Mouse (Mus musculus): ENCODE measurements around the gene Ncmap. TPM values are rescaled to one million over a fixed set of nuclear protein-coding genes. Genes with fewer than 3 reads are reported as not detected.

Gene Ncmap
- 0.41 and 0.49 TPM in 2 replicates for polyA plus RNA-seq (2014; fragmentation: Nextera tagmentation; extraction: Ambion mirVana)

DNA sequence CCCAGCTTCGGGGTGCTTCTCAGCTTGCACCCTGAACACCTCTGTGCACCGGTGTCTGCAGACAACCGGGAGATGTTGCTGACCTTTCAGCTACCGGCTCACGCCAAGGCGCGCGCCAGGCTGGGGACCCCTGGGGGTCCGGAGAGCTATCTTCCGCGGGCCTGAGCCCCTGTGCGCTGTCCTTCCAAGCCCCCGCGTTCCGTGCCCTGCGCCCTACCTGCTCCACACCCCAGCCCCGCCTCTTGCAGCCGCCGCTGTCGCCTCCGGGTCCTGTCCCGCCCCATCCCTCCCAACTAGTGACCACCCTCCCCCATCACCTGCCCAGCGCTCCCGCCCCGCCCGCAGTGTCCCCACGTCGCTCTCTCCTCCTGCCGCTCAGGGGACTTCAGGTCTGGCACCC, at the start of gene Ncmap:
Gene Ncmap, minus strand, starts transcription at position 237 of the 400 bp plus-strand sequence.
- Histone ChIP-seq H3K9ac (ENCODE audit: low read length) (peak within 1 kb of the TSS; percentile 41), H3K36me3 (ENCODE audit: control insufficient read depth, insufficient read depth, low read length) (no peaks in the 10 kb centered on the region)

DNA sequence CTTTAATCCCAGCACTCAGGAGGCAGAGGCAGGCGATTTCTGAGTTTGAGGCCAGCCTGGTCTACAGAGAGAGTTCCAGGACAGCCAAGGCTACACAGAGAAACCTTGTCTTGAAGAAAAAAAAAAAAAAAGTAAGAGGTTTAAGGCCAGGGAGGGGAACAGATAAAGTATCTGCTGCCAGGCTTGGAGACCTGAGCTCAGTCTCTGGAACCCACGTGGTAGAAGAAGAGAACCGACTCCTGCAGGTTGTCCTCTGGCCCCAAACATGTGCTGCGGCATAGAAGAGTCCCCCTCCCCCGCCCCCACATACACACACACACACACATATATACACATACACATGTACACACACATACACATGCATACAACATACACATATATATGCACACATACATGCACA, 44.4 kb upstream of the Ncmap start:
- no peak overlapping the region for H3K9ac ChIP-seq (ENCODE audit: low read length)
- ATAC-seq, result no peak
- no peaks in the 10 kb centered on the region for H3K27me3 ChIP-seq (replicated peaks; ENCODE audit: control insufficient read depth, insufficient read depth, low read length)
- no peak overlapping the region for H3K4me3 ChIP-seq (ENCODE audit: low read depth, low read length)
- 80% methylated on average over 5 of the region's 5 CpGs for WGBS
- H3K4me2 ChIP-seq (ENCODE audit: low read length), result no peak overlapping the region
- no peaks in the 10 kb centered on the region for H3K9me3 ChIP-seq (replicated peaks; ENCODE audit: control insufficient read depth, low read length)
- H3K27ac ChIP-seq (ENCODE audit: low read depth, low read length), result no peak overlapping the region
- no peaks in the 10 kb centered on the region for H3K36me3 ChIP-seq (ENCODE audit: control insufficient read depth, insufficient read depth, low read length)
- H3K4me1 ChIP-seq (ENCODE audit: control insufficient read depth, insufficient read depth, low read length), result no peaks in the 10 kb centered on the region
- no peak for DNase-seq (ENCODE audit: low spot score)

More for the DNA sequence above, at the start of gene Ncmap:
- Histone ChIP-seq H3K27me3 (replicated peaks; ENCODE audit: control insufficient read depth, insufficient read depth, low read length) (peaks cover 18% of the 10 kb centered on the region), H3K4me3 (ENCODE audit: low read depth, low read length) (peak within 1 kb of the TSS; percentile 23), H3K4me1 (ENCODE audit: control insufficient read depth, insufficient read depth, low read length) (no peaks in the 10 kb centered on the region), H3K4me2 (ENCODE audit: low read length) (peak within 1 kb of the TSS; percentile 50), H3K9me3 (replicated peaks; ENCODE audit: control insufficient read depth, low read length) (no peaks in the 10 kb centered on the region), H3K27ac (ENCODE audit: low read depth, low read length) (no peak within 1 kb of the TSS)
- no peak for ATAC-seq
- WGBS, result under 1% methylated on average over 27 of the region's 29 CpGs
- no peak for DNase-seq (ENCODE audit: low spot score)

DNA sequence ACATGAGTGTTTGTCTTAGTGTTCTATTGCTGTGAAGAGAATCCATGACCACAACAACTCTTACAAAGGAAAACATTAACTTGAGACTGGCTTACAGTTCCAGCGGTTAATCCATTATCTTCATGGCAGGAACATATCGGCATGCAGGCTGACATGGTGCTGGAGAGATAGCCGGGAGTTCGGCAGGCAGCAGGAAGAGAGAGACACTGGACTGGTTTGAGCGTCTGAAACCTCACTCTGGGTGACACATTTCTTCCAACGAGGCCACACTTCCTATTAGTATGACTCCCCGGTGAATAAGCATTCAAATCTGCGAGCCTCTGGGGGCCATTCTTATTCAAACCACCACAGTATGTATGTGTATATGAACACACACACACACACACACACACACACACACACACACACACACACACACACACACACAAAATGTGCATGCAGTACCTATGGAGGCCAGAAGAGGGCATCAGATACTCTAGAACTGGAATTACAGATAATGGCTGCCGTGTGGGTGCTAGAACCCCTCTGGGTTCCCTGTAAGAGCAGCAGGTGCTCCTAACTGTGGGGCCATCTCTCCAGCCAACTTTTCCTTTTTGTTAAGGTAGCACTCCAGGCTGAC, 42.0 kb upstream of the Ncmap start:
- H3K27me3 ChIP-seq (replicated peaks; ENCODE audit: control insufficient read depth, insufficient read depth, low read length), result no peaks in the 10 kb centered on the region
- DNase-seq (ENCODE audit: low spot score), result peak; percentile 36
- H3K4me3 ChIP-seq (ENCODE audit: low read depth, low read length), result no peak overlapping the region
- H3K9me3 ChIP-seq (replicated peaks; ENCODE audit: control insufficient read depth, low read length), result no peaks in the 10 kb centered on the region
- no peak overlapping the region for H3K4me2 ChIP-seq (ENCODE audit: low read length)
- no peaks in the 10 kb centered on the region for H3K4me1 ChIP-seq (ENCODE audit: control insufficient read depth, insufficient read depth, low read length)
- no peak for ATAC-seq
- no peak overlapping the region for H3K27ac ChIP-seq (ENCODE audit: low read depth, low read length)
- no peak overlapping the region for H3K9ac ChIP-seq (ENCODE audit: low read length)
- WGBS, result 57% methylated on average over 9 of the region's 9 CpGs
- no peaks in the 10 kb centered on the region for H3K36me3 ChIP-seq (ENCODE audit: control insufficient read depth, insufficient read depth, low read length)

DNA sequence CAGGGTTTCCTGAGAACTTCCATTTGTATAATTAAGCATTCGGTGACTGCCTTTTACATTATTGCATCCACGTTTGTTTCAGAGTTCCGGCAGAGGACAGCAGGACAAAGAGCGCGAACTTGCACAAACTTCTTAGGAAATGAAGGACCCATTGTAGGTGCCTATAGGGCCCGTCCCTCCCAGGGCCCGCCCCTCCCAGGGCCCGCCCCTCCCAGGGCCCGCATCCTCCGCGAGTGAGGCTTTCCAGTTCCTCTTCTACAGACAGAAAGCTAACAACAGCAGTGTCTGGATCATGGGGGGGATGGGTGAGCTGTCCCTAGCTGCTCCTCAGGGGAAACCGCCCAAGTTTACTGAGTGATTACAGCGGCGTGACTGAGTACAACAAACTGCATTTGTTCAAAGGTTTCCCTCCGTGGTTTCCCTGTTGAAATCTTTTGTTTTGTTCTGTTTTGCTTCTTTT, 41.2 kb upstream of the Ncmap start:
- Histone ChIP-seq H3K4me2 (ENCODE audit: low read length) (0 out of 2 replicates have a peak overlapping the region, but pooled peaks have one; percentile 4), H3K4me1 (ENCODE audit: control insufficient read depth, insufficient read depth, low read length) (peaks cover 4% of the 10 kb centered on the region; the same call in 1 of the 2 replicates), H3K4me3 (ENCODE audit: low read depth, low read length) (no peak overlapping the region), H3K27ac (ENCODE audit: low read depth, low read length) (no peak overlapping the region), H3K36me3 (ENCODE audit: control insufficient read depth, insufficient read depth, low read length) (no peaks in the 10 kb centered on the region), H3K9ac (ENCODE audit: low read length) (no peak overlapping the region), H3K27me3 (replicated peaks; ENCODE audit: control insufficient read depth, insufficient read depth, low read length) (no peaks in the 10 kb centered on the region), H3K9me3 (replicated peaks; ENCODE audit: control insufficient read depth, low read length) (no peaks in the 10 kb centered on the region)
- 5% methylated on average over 15 of the region's 15 CpGs for WGBS
- peak; percentile 63 for ATAC-seq
- DNase-seq (ENCODE audit: low spot score), result peak; percentile 39

DNA sequence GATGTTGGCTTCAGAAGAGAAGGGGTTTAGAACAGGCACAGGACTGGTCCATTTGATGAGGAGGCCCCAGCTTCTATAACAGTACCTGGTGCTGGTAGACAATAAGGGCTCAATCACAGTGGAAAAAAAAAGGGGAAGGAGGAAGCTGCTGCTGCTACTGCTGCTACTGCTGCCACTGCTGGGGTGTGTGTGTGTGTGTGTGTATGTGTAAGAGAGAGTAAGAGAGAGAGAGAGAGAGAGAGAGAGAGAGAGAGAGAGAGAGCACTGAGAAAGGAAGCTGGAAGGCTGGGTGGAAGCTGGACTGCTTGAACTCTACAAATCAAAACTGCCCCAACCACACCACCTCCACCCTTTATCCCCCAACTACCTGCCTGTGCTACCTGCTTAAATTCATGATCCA, 39.9 kb upstream of the Ncmap start:
- DNase-seq (ENCODE audit: low spot score) (no peak), ATAC-seq (no peak)
- Histone ChIP-seq H3K4me1 (ENCODE audit: control insufficient read depth, insufficient read depth, low read length) (peaks cover 9% of the 10 kb centered on the region; the same call in 1 of the 2 replicates), H3K27ac (ENCODE audit: low read depth, low read length) (no peak overlapping the region), H3K9ac (ENCODE audit: low read length) (no peak overlapping the region), H3K36me3 (ENCODE audit: control insufficient read depth, insufficient read depth, low read length) (no peaks in the 10 kb centered on the region), H3K4me2 (ENCODE audit: low read length) (no peak overlapping the region), H3K27me3 (replicated peaks; ENCODE audit: control insufficient read depth, insufficient read depth, low read length) (no peaks in the 10 kb centered on the region), H3K4me3 (ENCODE audit: low read depth, low read length) (no peak overlapping the region), H3K9me3 (replicated peaks; ENCODE audit: control insufficient read depth, low read length) (no peaks in the 10 kb centered on the region)

DNA sequence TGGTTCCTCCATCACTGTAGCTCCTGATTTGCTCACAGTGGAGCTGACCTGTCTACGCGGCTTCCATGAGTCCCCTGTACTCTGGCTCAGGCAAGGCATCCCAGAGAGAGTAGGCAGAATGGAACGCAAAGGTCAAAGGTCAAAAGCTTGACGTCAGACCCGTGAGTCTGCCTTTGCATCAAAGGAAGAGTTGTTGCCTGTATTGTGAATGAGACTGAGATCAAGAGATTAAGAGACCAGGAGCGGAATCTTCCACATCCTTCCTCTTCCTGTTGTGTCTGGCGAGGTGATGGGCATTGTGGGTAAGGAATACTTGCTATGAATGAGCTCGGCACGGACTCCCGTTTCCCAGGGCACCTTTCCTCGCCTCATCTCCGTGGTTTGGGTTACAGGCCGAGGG, 38.3 kb upstream of the Ncmap start:
- H3K27ac ChIP-seq (ENCODE audit: low read depth, low read length), result no peak overlapping the region
- DNase-seq (ENCODE audit: low spot score), result peak; percentile 7
- no peak for ATAC-seq
- peaks cover 11% of the 10 kb centered on the region; the same call in 1 of the 2 replicates for H3K4me1 ChIP-seq (ENCODE audit: control insufficient read depth, insufficient read depth, low read length)
- no peak overlapping the region for H3K4me3 ChIP-seq (ENCODE audit: low read depth, low read length)
- H3K36me3 ChIP-seq (ENCODE audit: control insufficient read depth, insufficient read depth, low read length), result no peaks in the 10 kb centered on the region
- WGBS, result 67% methylated on average over 13 of the region's 13 CpGs
- H3K9ac ChIP-seq (ENCODE audit: low read length), result no peak overlapping the region
- no peaks in the 10 kb centered on the region for H3K9me3 ChIP-seq (replicated peaks; ENCODE audit: control insufficient read depth, low read length)
- H3K4me2 ChIP-seq (ENCODE audit: low read length), result no peak overlapping the region
- H3K27me3 ChIP-seq (replicated peaks; ENCODE audit: control insufficient read depth, insufficient read depth, low read length), result no peaks in the 10 kb centered on the region

DNA sequence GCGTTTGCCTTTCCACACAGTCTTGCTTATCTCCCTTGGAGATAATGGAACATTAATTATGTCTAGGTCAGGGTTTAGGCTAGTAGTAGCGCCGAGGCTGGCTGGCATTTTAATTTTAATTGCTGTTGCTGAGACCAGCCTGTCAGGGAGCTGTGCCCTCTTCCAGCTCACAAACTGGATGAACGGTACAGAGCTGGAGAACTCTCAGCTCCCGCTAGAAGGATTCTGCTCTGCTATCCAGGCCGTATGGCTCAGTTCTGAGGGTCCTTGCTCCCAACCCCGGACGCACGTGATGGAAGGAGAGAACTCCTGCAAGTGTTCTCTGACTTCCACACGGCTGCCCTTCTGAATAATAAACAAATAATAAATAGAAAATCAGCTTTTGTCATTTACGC, 36.4 kb upstream of the Ncmap start:
- Histone ChIP-seq H3K9ac (ENCODE audit: low read length) (peak overlapping the region; percentile 84), H3K9me3 (replicated peaks; ENCODE audit: control insufficient read depth, low read length) (no peaks in the 10 kb centered on the region), H3K27ac (ENCODE audit: low read depth, low read length) (no peak overlapping the region; the same call in 1 of the 2 replicates), H3K36me3 (ENCODE audit: control insufficient read depth, insufficient read depth, low read length) (no peaks in the 10 kb centered on the region), H3K27me3 (replicated peaks; ENCODE audit: control insufficient read depth, insufficient read depth, low read length) (no peaks in the 10 kb centered on the region), H3K4me1 (ENCODE audit: control insufficient read depth, insufficient read depth, low read length) (peaks cover 11% of the 10 kb centered on the region; the same call in 1 of the 2 replicates), H3K4me2 (ENCODE audit: low read length) (peak overlapping the region; percentile 86), H3K4me3 (ENCODE audit: low read depth, low read length) (peak overlapping the region; percentile 68)
- DNase-seq (ENCODE audit: low spot score), result peak; percentile 45
- ATAC-seq, result no peak
- 27% methylated on average over 11 of the region's 11 CpGs for WGBS

DNA sequence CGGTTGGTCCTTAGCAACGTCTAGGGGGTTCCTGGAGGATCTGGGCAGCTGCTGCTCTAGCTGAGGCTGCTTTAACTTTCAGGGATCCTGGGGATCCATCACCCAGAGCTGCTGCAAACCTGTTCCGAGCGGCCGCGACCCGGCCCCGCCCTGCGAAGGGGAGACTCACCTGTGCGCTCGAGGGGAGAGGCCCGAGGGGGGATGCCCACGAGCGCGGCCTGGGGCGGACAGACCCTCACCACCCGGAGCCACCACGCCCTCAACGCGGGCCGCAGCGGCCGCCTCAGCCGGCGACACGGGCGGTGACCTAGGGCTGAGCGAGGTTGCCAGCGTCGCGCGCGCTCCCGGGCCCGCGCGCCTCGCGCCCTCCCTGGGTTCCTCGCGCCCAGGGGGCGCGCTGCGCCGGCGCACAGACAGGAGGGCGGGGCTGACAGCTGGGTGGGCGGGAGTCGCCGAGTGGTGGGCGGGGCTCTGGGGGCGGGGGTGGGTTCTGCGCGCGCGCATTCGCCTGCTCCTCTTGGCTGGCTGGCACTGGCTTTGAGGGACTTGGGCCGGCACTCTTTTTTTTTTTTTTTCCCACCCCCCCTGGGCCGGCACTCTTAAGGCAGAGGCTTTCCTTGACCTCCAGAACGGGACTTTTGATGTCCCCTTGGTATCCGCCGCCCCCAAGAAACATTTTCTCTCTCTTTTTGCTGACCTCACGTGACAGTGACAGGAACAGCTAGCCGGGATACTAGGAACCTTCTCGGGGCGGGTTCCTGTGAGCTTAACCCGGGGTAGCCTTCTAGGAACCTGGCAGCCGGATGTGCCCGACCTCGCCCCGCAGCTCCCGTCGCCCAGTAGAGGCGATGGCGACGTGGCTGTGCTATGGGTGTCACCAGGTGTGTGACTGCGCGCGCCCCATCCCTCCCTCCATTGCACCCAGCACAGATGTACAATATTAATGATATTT, 35.7 kb upstream of the Ncmap start, which contains the start of gene Rcan3:
Gene Rcan3, minus strand, starts transcription at position 411 of the 952 bp plus-strand sequence.
- whole genome bisulfite sequencing, result 1% methylated on average over 56 of the region's 79 CpGs

More for the DNA sequence above, 35.7 kb upstream of the Ncmap start, which contains the start of gene Rcan3:
- H3K4me2 ChIP-seq (ENCODE audit: low read length), result peak within 1 kb of the TSS; percentile 86
- H3K4me3 ChIP-seq (ENCODE audit: low read depth, low read length), result peak within 1 kb of the TSS; percentile 68
- peak; percentile 89 for ATAC-seq
- no peaks in the 10 kb centered on the region for H3K27me3 ChIP-seq (replicated peaks; ENCODE audit: control insufficient read depth, insufficient read depth, low read length)
- H3K9me3 ChIP-seq (replicated peaks; ENCODE audit: control insufficient read depth, low read length), result no peaks in the 10 kb centered on the region
- DNase-seq (ENCODE audit: low spot score), result peak; percentile 87
- peak within 1 kb of the TSS; percentile 84 for H3K9ac ChIP-seq (ENCODE audit: low read length)
- peak within 1 kb of the TSS; percentile 44; the same call in 1 of the 2 replicates for H3K27ac ChIP-seq (ENCODE audit: low read depth, low read length)
- H3K4me1 ChIP-seq (ENCODE audit: control insufficient read depth, insufficient read depth, low read length), result peaks cover 11% of the 10 kb centered on the region; the same call in 1 of the 2 replicates
- no peaks in the 10 kb centered on the region for H3K36me3 ChIP-seq (ENCODE audit: control insufficient read depth, insufficient read depth, low read length)
